Comparison of ENCODE assay signal across 15 mouse cellular contexts in the genomic region with DNA sequence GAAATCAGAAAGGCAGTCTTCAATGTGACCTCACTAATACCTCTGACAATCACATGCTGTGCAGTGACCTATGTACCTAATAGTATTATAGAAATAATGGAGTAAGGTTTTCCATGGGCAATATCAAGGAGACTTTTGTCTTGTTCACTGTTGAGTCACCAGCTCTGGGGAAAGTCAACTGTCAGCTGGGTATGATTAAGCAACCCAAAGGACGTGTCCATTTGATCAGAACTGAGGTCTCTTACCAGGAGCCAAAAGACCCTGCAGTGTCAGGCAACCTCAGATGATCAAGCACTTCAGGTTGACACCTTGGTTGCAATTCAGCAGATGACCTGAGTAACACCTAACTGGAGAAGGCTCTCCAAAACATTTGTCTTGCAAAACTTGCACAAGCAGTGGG. TPM values are rescaled to one million over a fixed set of nuclear protein-coding genes. Genes with fewer than 3 reads are reported as not detected.
"Had no signal": no experiment of that assay in that cellular context is flagged by ENCODE, and none has a peak within 500 bp of the region (broad histone marks: within the 10 kb centered on the region; RNA-seq: fewer than 3 reads in every experiment).

No protein-coding gene starts in this region.

- DNase-seq: lung, adult 18-20 months; lung, embryonic 14.5 days; lung, postnatal 10 days; retina, postnatal 1 day; right cerebral cortex, adult 18-20 months; right cerebral cortex, postnatal 25 days; right cerebral cortex, postnatal 4 days; spleen, adult 18-20 months; thymus, adult 18-20 months; thymus, postnatal 14 days; thymus, postnatal 36 days had no signal

RNA-seq across cellular contexts. Expression of a gene that starts 46.0 kb away (rescaled TPM):
- total RNA-seq: megakaryocyte progenitor cell, adult 5-6 weeks; monocyte, adult 5-6 weeks; neutrophil, adult 5-6 weeks had no signal
- polyA plus RNA-seq: macrophage had no signal
